Mouse (Mus musculus) gastrocnemius, adult 2 months (tissue): ENCODE measurements around the gene Ctbs. TPM values are rescaled to one million over a fixed set of nuclear protein-coding genes. Genes with fewer than 3 reads are reported as not detected.

ENCODE experiments used
- DNase-seq: peaks from one replicate; pipeline ENCODE4 v3.0.0; 2022
- H3K27ac ChIP-seq: fragments of 200-600 bp; 2 replicates; pipeline ENCODE4 v1.8.1; 2022; ENCODE audit warnings: mild to moderate bottlenecking
- H3K4me3 ChIP-seq: fragments of 200-600 bp; 2 replicates; pipeline ENCODE4 v1.8.1; 2022; ENCODE audit warnings: mild to moderate bottlenecking, moderate library complexity
- CTCF ChIP-seq: fragments of 200-600 bp; IDR thresholded peaks from 2 replicates; pipeline ENCODE4 v1.8.1; 2022; ENCODE audit warnings: antibody characterized with exemption, mild to moderate bottlenecking, moderate library complexity
- intact Hi-C: fragments of 180-260 bp; cut with DNase I; formaldehyde crosslinking; loops from one replicate; pipeline ENCODE4 v1.15.1; 2025
- total RNA-seq, 2 experiments: library from RNA; stranded (reverse); gene quantifications; 2 replicates each; pipeline ENCODE4 v1.2.3; 2021

The Ctbs gene
- total RNA-seq, 2 experiments from 2014 or later, result 4.1 to 4.5 TPM

DNA sequence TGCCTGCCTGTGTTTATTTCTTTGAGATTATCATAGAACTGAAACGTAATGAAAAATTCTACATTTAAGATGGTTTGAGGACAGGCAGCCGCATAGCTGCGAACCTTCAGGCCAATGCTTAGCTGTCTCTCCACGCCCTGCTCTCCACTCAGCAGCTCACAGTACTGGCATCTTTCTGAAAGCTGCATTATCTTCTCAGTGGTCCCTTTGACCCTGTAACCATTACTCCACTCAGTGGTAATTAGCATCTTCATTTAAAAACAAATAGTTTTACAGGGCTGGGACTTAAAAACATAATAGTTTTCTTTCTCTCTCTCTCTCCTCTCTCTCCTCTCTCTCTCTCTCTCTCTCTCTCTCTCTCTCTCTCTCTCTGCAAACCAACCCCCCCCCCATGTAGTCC, 23.1 kb downstream of the Ctbs start:
- DNase-seq, result no peak
- Histone ChIP-seq H3K27ac (no peak overlapping the region), H3K4me3 (no peak overlapping the region)
- intact Hi-C loops, result no loop called here
- no peak for TF ChIP-seq CTCF

DNA sequence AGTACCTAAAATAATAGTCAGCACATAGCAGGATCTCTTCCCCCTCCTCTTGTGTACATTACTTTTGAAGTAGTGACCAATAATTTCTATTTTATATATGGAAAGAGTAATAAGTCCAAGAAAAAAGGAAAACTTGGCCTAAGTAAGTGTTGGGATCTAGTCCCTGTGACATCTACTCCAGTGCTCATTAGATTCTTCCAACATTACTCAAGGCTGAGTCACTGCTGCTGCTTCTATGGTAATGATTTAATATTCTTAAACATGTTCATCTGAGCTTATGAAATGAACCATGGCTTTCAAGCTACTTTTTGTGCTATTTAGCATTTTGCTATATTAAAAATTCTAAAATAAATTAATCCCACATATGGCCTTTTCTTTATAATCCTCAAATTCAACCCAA, 24.1 kb downstream of the Ctbs start:
- Histone ChIP-seq H3K27ac (no peak overlapping the region), H3K4me3 (no peak overlapping the region)
- DNase-seq, result no peak
- TF ChIP-seq CTCF, result no peak
- intact Hi-C loops, result no loop called here

DNA sequence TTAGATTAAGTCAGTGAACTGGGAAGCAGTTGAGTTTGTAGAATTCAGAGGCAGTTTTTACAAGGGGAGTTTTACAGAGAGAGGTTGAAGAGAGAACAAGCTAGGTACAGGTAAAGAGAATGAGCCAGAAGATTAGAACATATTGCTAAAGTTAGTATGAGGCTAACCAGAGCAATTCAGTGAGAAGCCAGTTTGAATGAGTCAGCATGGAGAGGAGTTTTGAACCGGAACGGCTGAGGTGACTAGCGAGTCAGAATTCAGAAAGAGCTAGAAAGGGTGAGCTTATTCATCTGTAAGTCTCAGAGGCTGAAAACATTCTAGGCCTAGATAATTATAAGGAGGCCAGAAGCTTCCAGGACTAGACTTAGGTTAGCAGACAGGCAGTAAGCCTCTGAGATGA, 24.8 kb downstream of the Ctbs start:
- Histone ChIP-seq H3K27ac (no peak overlapping the region), H3K4me3 (no peak overlapping the region)
- intact Hi-C loops, result no loop called here
- DNase-seq, result no peak
- TF ChIP-seq CTCF, result no peak

DNA sequence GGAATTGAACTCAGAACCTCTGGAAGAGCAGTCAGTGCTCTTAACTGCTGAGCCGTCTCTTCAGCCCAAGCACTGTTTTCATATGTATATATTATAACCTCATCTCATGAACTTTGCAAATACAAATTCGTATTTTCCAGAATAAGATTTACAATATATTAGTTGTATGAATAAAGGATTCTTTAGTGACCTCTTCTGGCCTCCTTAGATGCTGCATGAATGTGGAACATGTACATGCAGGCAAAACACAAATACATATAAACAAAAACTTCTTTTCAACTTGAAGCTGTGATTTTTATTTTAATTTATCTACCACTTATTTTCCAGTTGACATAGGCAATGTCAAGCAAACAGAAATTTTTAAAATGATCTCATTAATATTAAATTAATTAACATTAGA, 32.4 kb downstream of the Ctbs start:
- peak; percentile 41 for TF ChIP-seq CTCF
- no peak for DNase-seq
- no peak overlapping the region for H3K4me3 ChIP-seq
- intact Hi-C loops, result no loop called here
- H3K27ac ChIP-seq, result no peak overlapping the region

DNA sequence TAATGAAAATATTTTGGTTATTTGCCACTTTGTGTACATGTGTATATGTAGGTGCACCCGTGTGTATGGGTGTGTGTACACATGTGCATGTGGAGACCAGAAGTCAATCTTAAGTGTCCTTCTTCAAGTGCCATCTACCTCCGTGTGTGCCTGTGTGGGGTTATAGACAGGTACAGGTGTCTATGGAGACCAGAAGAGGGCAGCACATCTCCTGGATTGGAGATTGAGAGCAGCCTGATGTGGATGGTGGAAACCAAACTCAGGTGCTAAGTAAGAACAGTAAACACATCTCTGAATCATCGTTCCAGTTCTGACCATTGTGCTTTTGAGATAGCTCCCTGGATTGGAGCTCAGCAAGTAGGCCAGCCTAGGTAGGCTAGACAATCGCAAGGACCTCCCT, 36.9 kb downstream of the Ctbs start:
- H3K27ac ChIP-seq, result no peak overlapping the region
- intact Hi-C loops, result no loop called here
- no peak for DNase-seq
- no peak overlapping the region for H3K4me3 ChIP-seq
- 0 out of 2 replicates have a peak, but pooled peaks have one; percentile 7 for TF ChIP-seq CTCF

DNA sequence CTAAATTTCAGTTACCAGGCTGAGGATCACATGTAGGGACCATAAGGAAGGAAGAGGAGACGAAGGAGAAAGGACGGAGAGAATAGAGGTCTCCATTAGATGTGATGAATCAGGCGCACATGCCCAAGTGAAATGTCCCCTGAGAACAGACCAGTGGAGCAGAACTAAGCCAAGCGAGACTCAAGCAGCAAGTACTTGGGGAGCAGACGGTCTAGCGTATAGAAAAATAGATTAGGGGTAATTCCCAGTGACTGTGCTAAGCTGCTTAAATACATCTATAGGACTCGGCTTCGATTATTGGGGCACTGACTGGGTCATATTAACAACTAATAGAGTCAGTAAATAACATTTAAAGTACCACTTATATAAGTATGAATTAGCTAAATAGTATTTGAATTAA, 45.3 kb downstream of the Ctbs start:
- intact Hi-C loops, result loop anchor here (5.0 kb wide), 1 partner anchor 43 kb away; no protein-coding TSS in a partner anchor
- DNase-seq, result no peak
- TF ChIP-seq CTCF, result no peak
- Histone ChIP-seq H3K4me3 (no peak overlapping the region), H3K27ac (no peak overlapping the region)

DNA sequence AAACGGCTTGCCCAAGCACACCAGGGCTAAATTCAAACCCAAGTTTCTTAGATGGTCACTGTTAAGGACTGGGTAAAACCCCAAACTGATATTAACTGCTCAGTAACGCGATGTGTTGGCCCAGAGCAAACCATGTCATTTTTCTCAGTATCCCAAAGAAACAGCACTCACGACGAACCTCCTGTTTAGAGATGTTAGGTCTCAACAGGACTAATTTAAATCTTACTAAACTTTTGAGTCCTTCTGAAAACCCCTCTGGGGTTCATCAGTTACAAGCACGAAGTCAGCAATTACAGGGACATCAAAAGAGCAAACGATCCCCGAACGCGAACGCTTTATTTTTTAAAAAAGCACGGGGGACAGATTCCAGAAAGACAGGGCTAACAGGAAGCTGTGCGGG, 49.4 kb downstream of the Ctbs start:
- H3K4me3 ChIP-seq, result peak overlapping the region; percentile 99
- H3K27ac ChIP-seq, result peak overlapping the region; percentile 99
- DNase-seq, result no peak
- intact Hi-C loops, result loop anchor here (5.0 kb wide), 1 partner anchor 47 kb away; no protein-coding TSS in a partner anchor
- TF ChIP-seq CTCF, result no peak

DNA sequence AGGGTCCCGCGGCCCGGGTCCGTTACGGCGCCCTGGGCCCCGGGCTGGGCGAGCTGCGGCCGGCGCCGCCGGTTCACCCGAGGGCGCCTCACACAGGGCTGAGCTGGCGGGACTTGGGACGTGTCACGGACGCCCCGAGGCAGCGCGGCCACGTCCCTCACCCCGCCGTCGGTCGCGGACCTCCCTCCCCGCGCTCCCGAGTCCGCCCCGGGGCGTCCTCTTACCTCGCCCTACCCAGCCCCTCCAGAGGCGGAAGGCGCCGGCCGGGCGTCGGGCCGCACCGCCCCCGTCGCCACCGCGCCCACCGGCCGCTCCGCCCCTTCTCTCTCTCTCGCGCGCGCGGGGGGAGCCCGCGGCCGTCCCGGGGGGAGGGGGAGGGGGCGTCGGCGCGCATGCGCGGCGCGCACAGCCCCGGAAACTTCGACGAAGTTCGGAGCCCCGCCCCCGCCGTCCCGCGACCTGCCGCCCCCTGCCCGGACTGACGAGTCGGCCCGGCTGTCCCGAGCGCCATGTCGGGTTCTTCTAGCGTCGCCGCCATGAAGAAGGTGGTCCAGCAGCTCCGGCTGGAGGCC, 49.9 kb downstream of the Ctbs start, which contains the start of the genes Spata1 and Gng5:
Gene Spata1 (minus strand): TSS at position 323 of the 572 bp plus-strand sequence.
Gene Gng5 (plus strand): TSS at position 377 of the 572 bp plus-strand sequence.
- no peak for TF ChIP-seq CTCF
- peak within 1 kb of the TSS; percentile 99 for H3K4me3 ChIP-seq
- intact Hi-C loops, result loop anchor here (2.0 to 5.0 kb wide), 2 partner anchors 21 to 47 kb away; partner anchors contain the start of gene Rpf1
- peak; percentile 94 for DNase-seq
- H3K27ac ChIP-seq, result peak within 1 kb of the TSS; percentile 99

DNA sequence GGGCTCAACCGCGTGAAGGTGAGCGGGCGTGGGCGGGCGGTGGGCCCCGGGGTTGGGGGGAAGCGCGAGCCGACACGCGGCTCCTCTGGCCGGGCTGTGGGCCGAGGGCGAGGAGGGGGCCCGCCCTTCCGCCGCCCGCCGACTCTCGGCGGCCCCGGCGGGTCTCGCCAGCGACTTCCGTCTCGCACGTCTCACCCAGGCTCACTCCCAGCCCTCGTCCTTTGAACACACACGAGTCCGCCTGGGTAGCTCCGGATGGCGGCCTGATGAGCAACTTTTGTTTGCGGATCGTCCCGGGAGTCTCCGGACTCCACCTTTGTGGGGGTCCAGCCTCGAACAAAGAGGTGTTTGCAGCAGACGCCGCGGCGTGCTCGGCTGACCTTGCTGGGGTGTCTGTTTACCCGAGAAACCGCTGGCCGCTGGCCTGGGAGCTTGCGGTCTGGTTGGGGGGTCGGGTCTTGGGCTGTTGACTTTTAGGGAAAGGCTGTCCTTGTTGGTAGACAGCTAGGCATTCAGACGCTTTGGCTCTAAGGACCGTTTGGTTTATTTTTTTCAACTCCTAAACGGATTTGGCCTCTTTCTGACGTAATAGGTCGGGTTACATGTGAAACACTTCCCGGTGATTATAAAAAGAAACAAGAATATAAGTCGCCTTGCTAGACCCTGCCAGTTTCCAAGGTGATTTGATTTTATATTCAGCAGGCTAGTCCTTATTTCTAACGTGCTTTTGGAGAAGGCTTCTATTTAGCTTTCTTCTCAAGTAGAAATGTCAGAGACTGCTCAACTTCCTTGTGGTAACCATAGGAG, 50.6 kb downstream of the Ctbs start:
- intact Hi-C loops, result loop anchor here (2.0 kb wide), 1 partner anchor 21 kb away; the partner anchor contains the start of gene Rpf1
- Histone ChIP-seq H3K27ac (peak overlapping the region; percentile 99), H3K4me3 (peak overlapping the region; percentile 99)
- peak; percentile 75 for DNase-seq
- TF ChIP-seq CTCF, result no peak

DNA sequence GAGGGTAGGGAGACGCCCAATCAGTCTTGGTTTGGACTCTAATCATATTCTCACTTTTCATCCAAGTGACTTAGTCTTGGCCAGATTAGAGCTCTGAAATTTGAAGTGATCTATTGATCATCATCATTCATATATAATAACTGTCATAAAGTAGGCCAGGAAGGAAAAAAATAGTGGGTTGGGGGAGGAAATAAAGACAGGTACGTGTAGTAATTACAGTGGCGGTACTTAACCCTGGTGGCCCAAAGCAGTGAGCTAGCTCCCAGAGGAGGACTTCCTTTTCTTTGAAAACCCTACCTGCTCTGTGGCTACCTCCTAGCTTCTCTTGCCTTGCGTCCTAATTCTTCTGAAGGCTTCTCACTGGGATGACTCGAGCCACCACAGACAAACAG, 51.2 kb downstream of the Ctbs start:
- no peak for TF ChIP-seq CTCF
- Histone ChIP-seq H3K27ac (peak overlapping the region; percentile 99), H3K4me3 (peak overlapping the region; percentile 99)
- no peak for DNase-seq
- intact Hi-C loops, result loop anchor here (2.0 kb wide), 1 partner anchor 20 kb away; the partner anchor contains the start of gene Rpf1

DNA sequence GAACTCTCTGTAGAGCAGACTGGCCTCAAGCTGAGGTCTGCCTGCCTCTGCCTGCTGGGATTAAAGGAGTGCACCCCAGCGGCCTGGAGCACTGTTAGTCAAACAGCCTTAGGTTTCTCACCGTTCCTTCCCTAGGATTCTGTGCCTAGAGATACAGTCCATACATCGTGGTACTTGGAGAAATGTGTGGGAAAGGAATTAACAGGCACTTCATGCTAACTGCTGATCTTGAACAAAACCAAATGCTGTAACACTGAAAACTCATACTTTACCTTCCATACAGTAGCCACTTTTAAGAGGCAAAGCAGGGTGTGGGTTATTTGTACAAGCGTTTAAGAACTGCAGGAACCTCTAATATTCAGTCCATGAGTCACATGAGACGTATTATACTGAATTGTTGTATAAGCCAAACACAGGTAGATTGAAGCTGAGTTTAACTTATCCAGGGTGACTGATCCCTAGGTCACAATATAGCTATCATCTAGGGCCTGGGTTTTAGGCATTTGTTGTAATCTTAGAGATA, 52.1 kb downstream of the Ctbs start:
- Histone ChIP-seq H3K27ac (peak overlapping the region; percentile 99), H3K4me3 (peak overlapping the region; percentile 99)
- no peak for DNase-seq
- intact Hi-C loops, result loop anchor here (2.0 kb wide), 1 partner anchor 19 kb away; the partner anchor contains the start of gene Rpf1
- no peak for TF ChIP-seq CTCF

DNA sequence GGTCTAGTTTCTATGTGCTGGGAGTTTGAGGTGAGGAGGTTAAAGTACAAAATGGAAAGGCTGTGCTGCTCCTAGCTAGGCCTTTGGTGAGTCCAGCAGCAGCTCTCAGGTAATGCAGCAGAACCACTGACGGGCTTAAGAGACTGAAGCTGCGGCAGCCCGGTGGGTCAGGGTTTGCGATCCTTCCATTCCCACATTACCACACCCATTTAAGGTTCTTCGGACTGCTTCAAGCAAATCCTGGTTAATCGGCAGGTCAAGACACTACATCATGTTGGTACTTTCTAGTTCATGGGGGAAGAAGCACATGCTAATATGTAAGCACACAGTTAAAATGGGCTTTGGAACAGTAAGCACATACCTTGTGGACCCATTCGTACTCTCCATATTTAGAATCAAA, 57.1 kb downstream of the Ctbs start:
- no peak for DNase-seq
- intact Hi-C loops, result no loop called here
- no peak overlapping the region for H3K27ac ChIP-seq

More for the DNA sequence above, 57.1 kb downstream of the Ctbs start:
- H3K4me3 ChIP-seq, result no peak overlapping the region
- no peak for TF ChIP-seq CTCF

Other genes with a start within 250 kb of the Ctbs start
- gene Lpar3, start 228.8 kb upstream of the Ctbs start, total RNA-seq, result under 1 TPM; 0.10 to 0.14 TPM
- gene Ssx2ip, start 45.2 kb upstream of the Ctbs start, total RNA-seq, result 10 to 100 TPM; 25.2 to 28.8 TPM
- 1 to 10 TPM; 4.4 to 5.4 TPM for gene Spata1, start 50.0 kb downstream of the Ctbs start, total RNA-seq
- gene Gng5, start 50.0 kb downstream of the Ctbs start, total RNA-seq, result 100 to 1,000 TPM; 409 to 580 TPM
- gene Rpf1, start 71.6 kb downstream of the Ctbs start, total RNA-seq, result 10 to 100 TPM; 12.3 to 12.8 TPM
- not detected for gene Uox, start 120.6 kb downstream of the Ctbs start, total RNA-seq
- under 1 TPM in 1 of 2 experiments, not detected in 1; 0.14 TPM for gene Dnase2b, start 165.8 kb downstream of the Ctbs start, total RNA-seq
- not detected for gene 4930503B20Rik, start 201.5 kb downstream of the Ctbs start, total RNA-seq
- gene Samd13, start 235.8 kb downstream of the Ctbs start, total RNA-seq, result 1 to 10 TPM in 1 of 2 experiments, under 1 TPM in 1; 0.59 to 2.2 TPM